Mouse (Mus musculus) forebrain, embryonic 16.5 days (tissue): ENCODE results near the gene Rft1. TPM values are rescaled to one million over a fixed set of nuclear protein-coding genes. Genes with fewer than 3 reads are reported as not detected.
A peak's percentile ranks its signal among the peaks of the same experiment; 100 is the strongest.

Experiments
- ATAC-seq: fragments of 200-750 bp; cut with Nextera tagmentation; 2 replicates; pipeline ENCODE4 v1.8.0; 2017; ENCODE audit warnings: mild to moderate bottlenecking, moderate library complexity
- H3K27ac ChIP-seq: fragments of 300-500 bp; sonication (generic); 2 replicates; pipeline ENCODE4 v1.5.1; 2014; ENCODE audit warnings: low read length, control low read depth
- H3K27me3 ChIP-seq: fragments of 300-500 bp; sonication (generic); replicated peaks from 2 replicates; pipeline ENCODE4 v1.6.1; 2014; ENCODE audit warnings: low read length; ENCODE audit not compliant: control insufficient read depth, insufficient read depth
- H3K36me3 ChIP-seq: fragments of 300-500 bp; sonication (generic); 2 replicates; pipeline ENCODE4 v1.6.1; 2014; ENCODE audit not compliant: control insufficient read depth, insufficient read depth
- H3K4me1 ChIP-seq: fragments of 300-500 bp; sonication (generic); replicated peaks from 2 replicates; pipeline ENCODE4 v1.6.1; 2014; ENCODE audit warnings: low read length; ENCODE audit not compliant: control insufficient read depth, insufficient read depth
- H3K4me2 ChIP-seq: fragments of 300-500 bp; sonication (generic); 2 replicates; pipeline ENCODE4 v1.6.1; 2014; ENCODE audit warnings: mild to moderate bottlenecking, low read length, control low read depth
- H3K4me3 ChIP-seq: fragments of 300-500 bp; sonication (generic); replicated peaks from 2 replicates; pipeline ENCODE4 v1.5.1; 2014; ENCODE audit warnings: mild to moderate bottlenecking, low read length, control low read depth
- H3K9ac ChIP-seq: fragments of 300-500 bp; sonication (generic); replicated peaks from 2 replicates; pipeline ENCODE4 v1.6.1; 2014; ENCODE audit warnings: low read depth, low read length, control low read depth
- H3K9me3 ChIP-seq: fragments of 300-500 bp; sonication (generic); 2 replicates; pipeline ENCODE4 v1.6.1; 2016; ENCODE audit warnings: low read length; ENCODE audit not compliant: control insufficient read depth
- WGBS: fragments of 180-500 bp; shearing (Covaris S2); extraction: QIAGEN DNeasy Blood & Tissue Kit; methylation state at CpG from one replicate; pipeline ENCODE4 v1.1.7; 2014; 5-methylcytosine and 5-hydroxymethylcytosine counted together
- polyA plus RNA-seq: library from polyadenylated mRNA; unstranded; fragments of >200 nt; fragmentation: Nextera tagmentation; extraction: Ambion mirVana; gene quantifications from 2 replicates; pipeline ENCODE4 v1.2.1, GENCODE M21; 2015

Rft1 gene
- polyA plus RNA-seq, 1 experiment from 2014 or later, result 8.5 TPM

DNA sequence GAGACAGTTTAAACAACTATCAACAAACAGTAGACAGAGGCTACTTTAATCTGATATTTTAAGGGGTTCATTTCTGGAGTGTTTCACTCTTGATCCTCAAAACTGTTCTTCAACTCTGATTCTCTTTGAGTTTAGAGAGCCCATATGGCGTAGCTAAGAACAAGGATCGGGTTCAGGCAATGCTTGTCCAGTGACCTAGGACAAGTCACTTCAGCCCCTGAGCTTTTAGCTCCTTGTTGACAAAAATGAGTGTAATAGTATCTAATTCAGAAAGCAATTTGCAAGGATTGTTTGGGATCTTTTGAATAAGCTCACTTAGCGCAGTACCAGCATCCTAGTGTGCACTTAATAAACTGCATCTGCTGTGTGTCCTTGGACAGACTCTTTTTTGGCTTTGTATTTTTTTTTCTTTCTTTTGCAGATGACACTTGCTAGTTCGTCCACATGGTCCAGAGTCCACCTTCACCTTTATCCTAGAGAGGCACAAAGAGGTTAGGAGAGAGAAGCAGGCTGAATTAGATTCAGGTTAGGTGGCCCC is 600 bp downstream of the Rft1 start:
- peak overlapping the region; percentile 49 for H3K4me2 ChIP-seq
- no peaks in the 10 kb centered on the region; the same call in 1 of the 2 replicates for H3K36me3 ChIP-seq
- peaks cover 8% of the 10 kb centered on the region for H3K4me1 ChIP-seq
- H3K27ac ChIP-seq, result no peak overlapping the region; the same call in 1 of the 2 replicates
- H3K9me3 ChIP-seq, result no peaks in the 10 kb centered on the region
- ATAC-seq, result no peak
- peak overlapping the region; percentile 93 for H3K4me3 ChIP-seq
- H3K9ac ChIP-seq, result peak overlapping the region; percentile 97
- WGBS, result 46% methylated on average over 4 of the region's 4 CpGs
- H3K27me3 ChIP-seq, result no peaks in the 10 kb centered on the region

- 77% methylated on average over 1 of the region's 1 CpGs for WGBS
- Histone ChIP-seq H3K27me3 (no peaks in the 10 kb centered on the region), H3K9ac (no peak overlapping the region), H3K4me2 (no peak overlapping the region), H3K4me3 (no peak overlapping the region), H3K9me3 (no peaks in the 10 kb centered on the region), H3K4me1 (peaks cover 8% of the 10 kb centered on the region), H3K36me3 (no peaks in the 10 kb centered on the region; the same call in 1 of the 2 replicates), H3K27ac (no peak overlapping the region)
- ATAC-seq, result no peak
Measured at GRCm38 (mm10) chr14:30655531-30655930, 1.4 kb downstream of the Rft1 start.

GRCm38 (mm10) chr14:30666061-30666460 is 11.9 kb downstream of the Rft1 start:
- no peak overlapping the region for H3K27ac ChIP-seq
- no peaks in the 10 kb centered on the region for H3K9me3 ChIP-seq
- 80% methylated on average over 3 of the region's 3 CpGs for WGBS
- H3K36me3 ChIP-seq, result peaks cover 4% of the 10 kb centered on the region; the same call in 1 of the 2 replicates
- no peak for ATAC-seq
- H3K4me1 ChIP-seq, result no peaks in the 10 kb centered on the region
- H3K9ac ChIP-seq, result no peak overlapping the region
- no peaks in the 10 kb centered on the region for H3K27me3 ChIP-seq
- no peak overlapping the region for H3K4me3 ChIP-seq
- H3K4me2 ChIP-seq, result no peak overlapping the region

GRCm38 (mm10) chr14:30666604-30667003 is 12.4 kb downstream of the Rft1 start:
- H3K4me1 ChIP-seq, result no peaks in the 10 kb centered on the region
- H3K27ac ChIP-seq, result no peak overlapping the region
- no peak for ATAC-seq
- H3K9me3 ChIP-seq, result no peaks in the 10 kb centered on the region
- peaks cover 2% of the 10 kb centered on the region; the same call in 1 of the 2 replicates for H3K36me3 ChIP-seq
- H3K4me2 ChIP-seq, result no peak overlapping the region
- H3K4me3 ChIP-seq, result no peak overlapping the region
- no peak overlapping the region for H3K9ac ChIP-seq
- 88% methylated on average over 4 of the region's 4 CpGs for WGBS
- no peaks in the 10 kb centered on the region for H3K27me3 ChIP-seq

DNA sequence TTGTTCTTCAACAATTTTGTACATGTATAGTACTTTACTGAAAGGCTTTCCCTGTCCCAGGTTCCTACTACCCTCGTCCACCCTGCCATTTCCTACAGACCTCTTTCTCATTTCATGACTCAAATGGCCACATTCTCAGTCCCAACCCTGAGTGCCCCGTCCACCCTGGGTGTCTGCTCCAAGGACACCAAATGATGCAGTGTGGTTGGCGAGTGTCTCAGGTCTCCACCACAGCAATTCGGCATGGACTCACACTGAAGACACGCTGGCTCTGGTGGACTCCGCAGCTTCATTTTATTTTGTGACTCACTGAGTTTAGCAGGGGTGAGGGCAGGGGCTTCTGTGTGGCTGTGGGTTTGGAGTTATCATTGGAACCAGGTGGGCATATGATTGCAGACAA is 16.0 kb downstream of the Rft1 start:
- no peak overlapping the region for H3K4me2 ChIP-seq
- no peaks in the 10 kb centered on the region; the same call in 1 of the 2 replicates for H3K36me3 ChIP-seq
- H3K4me1 ChIP-seq, result no peaks in the 10 kb centered on the region
- no peaks in the 10 kb centered on the region for H3K9me3 ChIP-seq
- no peak overlapping the region for H3K27ac ChIP-seq
- no peak for ATAC-seq
- no peak overlapping the region for H3K4me3 ChIP-seq
- H3K9ac ChIP-seq, result no peak overlapping the region
- WGBS, result 92% methylated on average over 6 of the region's 6 CpGs
- H3K27me3 ChIP-seq, result no peaks in the 10 kb centered on the region

DNA sequence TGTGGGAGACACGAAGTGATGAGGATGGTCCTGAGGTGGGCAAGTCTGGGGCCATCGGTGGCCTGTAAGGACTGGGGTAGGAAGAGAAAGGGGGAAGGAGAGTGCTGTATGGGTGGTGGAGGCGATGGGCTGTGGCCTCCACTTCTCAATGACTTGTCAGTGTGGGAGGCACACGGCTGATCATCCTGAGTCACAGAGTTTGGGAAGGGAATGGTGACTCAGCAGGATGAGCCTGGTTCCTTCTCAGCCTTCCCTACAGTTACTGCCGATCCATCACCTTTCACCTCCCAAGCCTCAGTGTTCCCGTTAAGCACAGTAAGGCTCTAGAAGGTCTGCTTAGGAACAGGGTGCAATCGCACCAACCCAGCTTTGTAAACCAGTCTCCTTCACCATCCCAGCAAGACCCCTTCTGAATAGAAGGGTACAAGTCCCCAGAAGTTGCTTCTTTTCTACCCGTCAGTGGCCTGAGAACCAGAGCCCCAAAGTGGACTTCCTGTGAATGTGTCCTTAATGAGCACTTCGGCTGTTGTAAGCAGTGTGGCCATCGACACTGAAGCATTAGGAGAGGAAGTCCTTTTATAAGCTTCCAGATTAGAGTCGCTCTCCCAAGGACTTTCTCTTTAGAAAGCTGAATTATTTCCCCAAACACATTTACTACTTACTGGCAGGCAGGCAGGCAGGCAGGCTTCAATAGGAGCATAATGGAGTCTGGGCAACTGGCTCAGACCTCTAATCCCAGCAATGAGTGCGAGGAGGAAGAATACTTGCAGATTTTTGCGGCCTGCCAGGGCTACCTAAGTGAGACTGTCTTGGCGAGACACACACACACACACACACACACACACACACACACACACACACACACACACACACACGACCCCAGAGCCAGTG is 17.2 kb downstream of the Rft1 start:
- ATAC-seq, result peak; percentile 49; the same call in 1 of the 2 replicates
- 68% methylated on average over 15 of the region's 15 CpGs for WGBS

DNA sequence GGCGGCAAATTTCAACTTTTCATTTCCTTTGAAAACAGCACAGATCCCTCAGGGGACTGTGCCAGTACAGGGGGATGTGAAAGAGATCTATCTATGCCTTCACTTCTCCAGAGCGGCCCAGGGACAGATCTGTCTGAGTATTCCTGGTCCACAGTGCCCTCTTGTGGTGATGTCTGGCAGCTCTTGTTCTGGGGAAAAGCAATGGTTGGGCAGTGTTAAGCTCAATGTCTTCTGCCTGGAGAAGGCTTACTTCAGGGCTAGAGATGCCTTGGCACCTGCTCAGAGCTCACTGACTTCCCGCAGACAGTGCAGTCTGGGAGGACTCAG is 17.8 kb downstream of the Rft1 start:
- no peak overlapping the region for H3K4me2 ChIP-seq
- H3K36me3 ChIP-seq, result peaks cover 3% of the 10 kb centered on the region; the same call in 1 of the 2 replicates
- no peaks in the 10 kb centered on the region for H3K9me3 ChIP-seq
- peak; percentile 95 for ATAC-seq
- H3K4me1 ChIP-seq, result no peaks in the 10 kb centered on the region
- no peak overlapping the region for H3K27ac ChIP-seq
- no peak overlapping the region for H3K4me3 ChIP-seq
- no peak overlapping the region for H3K9ac ChIP-seq
- H3K27me3 ChIP-seq, result no peaks in the 10 kb centered on the region
- WGBS, result 5% methylated on average over 3 of the region's 3 CpGs

More for the DNA sequence above, 17.2 kb downstream of the Rft1 start:
- H3K9me3 ChIP-seq, result no peaks in the 10 kb centered on the region
- H3K9ac ChIP-seq, result no peak overlapping the region
- no peaks in the 10 kb centered on the region for H3K4me1 ChIP-seq
- no peaks in the 10 kb centered on the region for H3K27me3 ChIP-seq
- peaks cover under 1% of the 10 kb centered on the region; the same call in 1 of the 2 replicates for H3K36me3 ChIP-seq
- H3K4me3 ChIP-seq, result no peak overlapping the region
- no peak overlapping the region for H3K4me2 ChIP-seq
- no peak overlapping the region for H3K27ac ChIP-seq

DNA sequence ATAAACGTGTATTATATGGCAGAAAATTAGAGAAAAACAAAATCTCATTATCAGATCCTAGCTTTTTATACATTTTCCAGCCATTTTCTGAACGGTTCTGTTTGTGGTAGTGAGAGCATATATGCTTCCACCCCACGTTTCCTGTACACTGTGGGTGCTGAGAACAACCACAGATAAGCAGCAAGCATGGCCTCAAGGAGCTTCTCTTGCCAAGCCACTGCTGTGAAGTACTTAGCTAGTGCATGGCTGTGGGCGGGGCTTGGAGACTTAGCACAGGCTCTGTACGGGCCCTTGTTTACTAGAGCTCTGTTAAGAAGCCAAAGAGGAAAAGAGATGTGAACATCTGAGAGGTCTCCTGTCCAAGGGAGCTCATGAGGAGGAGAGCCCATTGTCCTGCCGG is 20.8 kb downstream of the Rft1 start:
- no peaks in the 10 kb centered on the region for H3K27me3 ChIP-seq
- no peaks in the 10 kb centered on the region for H3K9me3 ChIP-seq
- no peak overlapping the region for H3K4me2 ChIP-seq
- H3K4me1 ChIP-seq, result no peaks in the 10 kb centered on the region
- no peak overlapping the region for H3K4me3 ChIP-seq
- H3K36me3 ChIP-seq, result peaks cover 13% of the 10 kb centered on the region
- WGBS, result 62% methylated on average over 6 of the region's 6 CpGs
- H3K9ac ChIP-seq, result no peak overlapping the region
- no peak overlapping the region for H3K27ac ChIP-seq
- no peak for ATAC-seq

GRCm38 (mm10) chr14:30682131-30682530 is 28.0 kb downstream of the Rft1 start:
- no peak for ATAC-seq
- no peak overlapping the region for H3K4me3 ChIP-seq
- H3K4me1 ChIP-seq, result no peaks in the 10 kb centered on the region
- H3K27ac ChIP-seq, result no peak overlapping the region
- H3K4me2 ChIP-seq, result no peak overlapping the region
- peaks cover 14% of the 10 kb centered on the region for H3K36me3 ChIP-seq
- H3K9me3 ChIP-seq, result no peaks in the 10 kb centered on the region
- H3K27me3 ChIP-seq, result no peaks in the 10 kb centered on the region
- WGBS, result 90% methylated on average over 3 of the region's 3 CpGs
- H3K9ac ChIP-seq, result no peak overlapping the region
